Mouse (Mus musculus): Measurements from ENCODE around the gene Terf2ip. TPM values are rescaled to one million over a fixed set of nuclear protein-coding genes. Genes with fewer than 3 reads are reported as not detected.

Gene Terf2ip
- polyA plus RNA-seq, 1 experiment from 2014 or later: 29.9 TPM

- peaks cover 4% of the 10 kb centered on the region; the same call in 1 of the 2 replicates for H3K4me1 ChIP-seq (ENCODE audit: control insufficient read depth, insufficient read depth, low read length)
- H3K9me3 ChIP-seq (ENCODE audit: control insufficient read depth, low read length): no peaks in the 10 kb centered on the region
- no peaks in the 10 kb centered on the region for H3K27me3 ChIP-seq (ENCODE audit: control insufficient read depth, insufficient read depth, low read length)
- H3K27ac ChIP-seq (ENCODE audit: low read depth, low read length): no peak within 1 kb of the TSS
- H3K36me3 ChIP-seq (ENCODE audit: control insufficient read depth, insufficient read depth, low read length): peaks cover 22% of the 10 kb centered on the region
- peak within 1 kb of the TSS; percentile 86 for H3K9ac ChIP-seq (ENCODE audit: low read length)
- H3K4me3 ChIP-seq (ENCODE audit: low read depth, low read length): peak within 1 kb of the TSS; percentile 78
- peak within 1 kb of the TSS; percentile 58 for H3K4me2 ChIP-seq
- WGBS: 3% methylated on average over 32 of the region's 33 CpGs
- peak; percentile 99 for DNase-seq (ENCODE audit: low spot score, missing footprints)
- ATAC-seq (ENCODE audit: low FRiP score): peak; percentile 95
Measured at GRCm38 (mm10) chr8:111992013-111992702, 19.0 kb upstream of the Terf2ip start, which contains the start of gene Adat1. Gene Adat1, minus strand, starts transcription at chr8:111992302.

DNA sequence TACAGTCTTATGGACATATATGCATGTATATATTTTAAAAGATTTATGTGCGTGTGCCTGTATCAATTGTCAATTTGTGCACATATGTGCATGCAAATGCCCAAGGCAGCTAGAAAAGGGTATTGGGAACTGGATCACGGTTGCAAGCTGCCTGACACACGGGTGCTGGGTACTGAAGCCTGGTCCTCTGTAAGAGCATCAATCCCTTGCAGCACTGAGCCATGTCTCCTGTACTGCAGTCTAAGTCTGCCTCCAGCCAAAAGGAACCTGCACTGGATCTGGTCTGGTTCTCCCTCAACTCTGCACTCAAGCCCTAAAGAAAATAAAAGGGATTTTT lies 18.5 kb upstream of the Terf2ip start:
- ATAC-seq (ENCODE audit: low FRiP score) (peak; percentile 20; the same call in 1 of the 2 replicates), DNase-seq (ENCODE audit: low spot score, missing footprints) (no peak)
- H3K36me3 ChIP-seq (ENCODE audit: control insufficient read depth, insufficient read depth, low read length): peaks cover 24% of the 10 kb centered on the region
- H3K4me2 ChIP-seq: no peak overlapping the region
- WGBS: 73% methylated on average over 3 of the region's 3 CpGs
- H3K4me1 ChIP-seq (ENCODE audit: control insufficient read depth, insufficient read depth, low read length): peaks cover 4% of the 10 kb centered on the region; the same call in 1 of the 2 replicates
- H3K4me3 ChIP-seq (ENCODE audit: low read depth, low read length): no peak overlapping the region
- no peak overlapping the region for H3K9ac ChIP-seq (ENCODE audit: low read length)
- no peak overlapping the region for H3K27ac ChIP-seq (ENCODE audit: low read depth, low read length)
- no peaks in the 10 kb centered on the region for H3K9me3 ChIP-seq (ENCODE audit: control insufficient read depth, low read length)
- no peaks in the 10 kb centered on the region for H3K27me3 ChIP-seq (ENCODE audit: control insufficient read depth, insufficient read depth, low read length)

- no peaks in the 10 kb centered on the region for H3K4me1 ChIP-seq (ENCODE audit: control insufficient read depth, insufficient read depth, low read length)
- no peaks in the 10 kb centered on the region for H3K9me3 ChIP-seq (ENCODE audit: control insufficient read depth, low read length)
- no peaks in the 10 kb centered on the region for H3K27me3 ChIP-seq (ENCODE audit: control insufficient read depth, insufficient read depth, low read length)
- peaks cover 32% of the 10 kb centered on the region for H3K36me3 ChIP-seq (ENCODE audit: control insufficient read depth, insufficient read depth, low read length)
- no peak overlapping the region for H3K4me3 ChIP-seq (ENCODE audit: low read depth, low read length)
- H3K27ac ChIP-seq (ENCODE audit: low read depth, low read length): no peak overlapping the region
- DNase-seq (ENCODE audit: low spot score, missing footprints) (no peak), ATAC-seq (ENCODE audit: low FRiP score) (no peak)
- H3K9ac ChIP-seq (ENCODE audit: low read length): no peak overlapping the region
- no peak overlapping the region for H3K4me2 ChIP-seq
Measured at GRCm38 (mm10) chr8:112004754-112005153, 6.4 kb upstream of the Terf2ip start.

DNA sequence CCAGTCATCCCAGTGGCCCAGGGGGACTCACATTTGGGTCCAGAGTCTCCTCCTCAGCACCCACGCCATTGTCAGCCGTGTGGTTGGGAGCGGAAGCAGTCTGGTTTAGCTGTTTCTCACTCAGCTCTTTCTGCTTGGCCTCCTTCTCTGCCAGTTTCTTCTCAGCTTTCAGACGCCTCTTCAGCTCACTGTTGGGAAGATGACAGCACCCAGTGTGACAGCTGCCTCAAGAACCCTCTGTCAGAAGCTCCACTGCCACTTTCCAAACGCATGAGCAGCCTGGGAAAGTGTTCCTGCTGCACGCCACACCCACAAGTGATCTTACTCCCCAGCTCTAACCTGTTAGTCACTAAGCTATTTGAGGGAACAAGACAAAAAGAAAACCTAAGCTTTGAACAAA lies 5.6 kb upstream of the Terf2ip start:
- 91% methylated on average over 6 of the region's 6 CpGs for WGBS
- ATAC-seq (ENCODE audit: low FRiP score) (no peak), DNase-seq (ENCODE audit: low spot score, missing footprints) (no peak)
- Histone ChIP-seq H3K4me1 (ENCODE audit: control insufficient read depth, insufficient read depth, low read length) (peaks cover 3% of the 10 kb centered on the region; the same call in 1 of the 2 replicates), H3K27me3 (ENCODE audit: control insufficient read depth, insufficient read depth, low read length) (no peaks in the 10 kb centered on the region), H3K36me3 (ENCODE audit: control insufficient read depth, insufficient read depth, low read length) (peaks cover 25% of the 10 kb centered on the region), H3K9me3 (ENCODE audit: control insufficient read depth, low read length) (no peaks in the 10 kb centered on the region), H3K4me3 (ENCODE audit: low read depth, low read length) (no peak overlapping the region), H3K9ac (ENCODE audit: low read length) (no peak overlapping the region), H3K4me2 (no peak overlapping the region), H3K27ac (ENCODE audit: low read depth, low read length) (no peak overlapping the region)

- ATAC-seq (ENCODE audit: low FRiP score): no peak
- H3K36me3 ChIP-seq (ENCODE audit: control insufficient read depth, insufficient read depth, low read length): peaks cover 7% of the 10 kb centered on the region
Measured at GRCm38 (mm10) chr8:112007669-112008068, 3.5 kb upstream of the Terf2ip start.

DNA sequence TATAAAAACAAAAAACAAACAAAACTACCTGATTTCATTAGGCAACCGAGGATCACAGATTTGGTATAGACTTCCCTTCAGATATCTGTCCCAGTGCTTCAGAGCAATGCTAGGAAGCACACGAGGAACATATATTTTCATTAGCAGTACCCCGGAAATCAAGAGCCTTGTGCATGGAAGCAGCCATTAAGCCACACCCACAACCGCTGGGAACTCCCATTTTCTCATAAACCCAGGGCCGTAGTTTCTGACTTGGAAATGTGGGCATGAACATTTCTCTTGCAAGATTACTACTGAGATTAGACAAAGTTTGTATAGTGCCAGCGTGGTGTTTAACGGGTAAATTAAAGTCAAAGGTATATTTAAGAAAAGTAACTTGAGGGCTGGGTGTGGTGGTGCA lies 1.6 kb upstream of the Terf2ip start:
- Histone ChIP-seq H3K27ac (ENCODE audit: low read depth, low read length) (no peak overlapping the region), H3K4me3 (ENCODE audit: low read depth, low read length) (no peak overlapping the region), H3K9me3 (ENCODE audit: control insufficient read depth, low read length) (no peaks in the 10 kb centered on the region), H3K4me2 (no peak overlapping the region), H3K27me3 (ENCODE audit: control insufficient read depth, insufficient read depth, low read length) (no peaks in the 10 kb centered on the region), H3K4me1 (ENCODE audit: control insufficient read depth, insufficient read depth, low read length) (peaks cover 14% of the 10 kb centered on the region), H3K36me3 (ENCODE audit: control insufficient read depth, insufficient read depth, low read length) (no peaks in the 10 kb centered on the region; the same call in 1 of the 2 replicates), H3K9ac (ENCODE audit: low read length) (no peak overlapping the region)
- ATAC-seq (ENCODE audit: low FRiP score): no peak
- 93% methylated on average over 7 of the region's 7 CpGs for WGBS
- DNase-seq (ENCODE audit: low spot score, missing footprints): no peak

More at GRCm38 (mm10) chr8:112007669-112008068, 3.5 kb upstream of the Terf2ip start:
- Histone ChIP-seq H3K4me2 (no peak overlapping the region), H3K27ac (ENCODE audit: low read depth, low read length) (no peak overlapping the region), H3K4me3 (ENCODE audit: low read depth, low read length) (no peak overlapping the region), H3K9ac (ENCODE audit: low read length) (no peak overlapping the region), H3K27me3 (ENCODE audit: control insufficient read depth, insufficient read depth, low read length) (no peaks in the 10 kb centered on the region), H3K9me3 (ENCODE audit: control insufficient read depth, low read length) (no peaks in the 10 kb centered on the region), H3K4me1 (ENCODE audit: control insufficient read depth, insufficient read depth, low read length) (peaks cover 9% of the 10 kb centered on the region)
- WGBS: 92% methylated on average over 2 of the region's 2 CpGs
- DNase-seq (ENCODE audit: low spot score, missing footprints): no peak

DNA sequence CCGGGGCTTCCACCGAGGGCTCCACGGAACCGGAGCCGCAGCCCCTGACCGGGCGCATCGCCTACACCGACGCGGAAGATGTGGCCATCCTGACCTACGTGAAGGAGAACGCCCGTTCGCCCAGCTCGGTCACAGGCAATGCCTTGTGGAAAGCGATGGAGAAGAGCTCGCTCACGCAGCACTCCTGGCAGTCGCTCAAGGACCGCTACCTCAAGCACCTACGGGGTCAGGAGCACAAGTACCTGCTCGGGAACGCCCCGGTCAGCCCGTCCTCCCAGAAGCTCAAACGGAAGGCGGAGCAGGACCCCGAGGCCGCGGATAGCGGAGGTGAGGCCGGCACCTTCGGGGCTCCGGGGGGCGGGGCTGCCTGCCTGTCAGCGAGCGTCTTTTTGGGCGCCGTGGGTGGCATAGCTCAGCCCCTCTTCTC lies 631 bp downstream of the Terf2ip start:
- Histone ChIP-seq H3K4me2 (peak overlapping the region; percentile 97), H3K27ac (ENCODE audit: low read depth, low read length) (peak overlapping the region; percentile 40; the same call in 1 of the 2 replicates), H3K9me3 (ENCODE audit: control insufficient read depth, low read length) (no peaks in the 10 kb centered on the region), H3K36me3 (ENCODE audit: control insufficient read depth, insufficient read depth, low read length) (no peaks in the 10 kb centered on the region; the same call in 1 of the 2 replicates), H3K4me1 (ENCODE audit: control insufficient read depth, insufficient read depth, low read length) (peaks cover 14% of the 10 kb centered on the region), H3K27me3 (ENCODE audit: control insufficient read depth, insufficient read depth, low read length) (no peaks in the 10 kb centered on the region), H3K9ac (ENCODE audit: low read length) (peak overlapping the region; percentile 86), H3K4me3 (ENCODE audit: low read depth, low read length) (peak overlapping the region; percentile 92)
- WGBS: under 1% methylated on average over 40 of the region's 40 CpGs
- DNase-seq (ENCODE audit: low spot score, missing footprints) (no peak), ATAC-seq (ENCODE audit: low FRiP score) (peak; percentile 40)

DNA sequence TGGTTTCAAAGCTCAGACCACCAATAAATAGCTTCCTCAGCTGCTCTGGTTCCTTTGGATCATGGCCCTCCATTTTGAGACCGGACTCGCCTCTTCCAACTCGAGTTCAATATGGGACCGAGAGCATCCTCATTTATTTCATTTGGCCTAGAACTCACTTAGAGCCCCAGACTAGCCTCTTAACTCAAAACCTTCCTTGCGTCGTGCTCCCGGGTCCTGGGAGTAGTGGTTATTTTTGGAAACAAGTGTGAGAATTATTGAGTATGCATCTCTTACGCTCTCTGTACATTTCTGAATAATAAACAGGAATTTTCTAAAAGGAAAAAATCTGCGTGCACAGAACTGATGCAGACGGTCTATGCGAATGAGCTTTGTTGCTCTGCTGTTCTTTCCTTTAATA lies 3.7 kb downstream of the Terf2ip start, which contains the start of gene Gm6793:
Gene Gm6793, minus strand, starts transcription at position 101 of the 400 bp plus-strand sequence.
- Histone ChIP-seq H3K4me2 (no peak within 1 kb of the TSS), H3K27me3 (ENCODE audit: control insufficient read depth, insufficient read depth, low read length) (no peaks in the 10 kb centered on the region), H3K4me1 (ENCODE audit: control insufficient read depth, insufficient read depth, low read length) (peaks cover 14% of the 10 kb centered on the region), H3K27ac (ENCODE audit: low read depth, low read length) (no peak within 1 kb of the TSS), H3K4me3 (ENCODE audit: low read depth, low read length) (no peak within 1 kb of the TSS), H3K9ac (ENCODE audit: low read length) (no peak within 1 kb of the TSS), H3K36me3 (ENCODE audit: control insufficient read depth, insufficient read depth, low read length) (peaks cover 9% of the 10 kb centered on the region), H3K9me3 (ENCODE audit: control insufficient read depth, low read length) (no peaks in the 10 kb centered on the region)
- DNase-seq (ENCODE audit: low spot score, missing footprints): no peak
- ATAC-seq (ENCODE audit: low FRiP score): no peak
- 95% methylated on average over 11 of the region's 11 CpGs for WGBS

GRCm38 (mm10) chr8:112029455-112029854 lies 18.3 kb downstream of the Terf2ip start:
- no peak overlapping the region for H3K27ac ChIP-seq (ENCODE audit: low read depth, low read length)
- H3K9me3 ChIP-seq (ENCODE audit: control insufficient read depth, low read length): no peaks in the 10 kb centered on the region
- 89% methylated on average over 7 of the region's 7 CpGs for WGBS
- H3K4me2 ChIP-seq: no peak overlapping the region
- no peak overlapping the region for H3K9ac ChIP-seq (ENCODE audit: low read length)
- ATAC-seq (ENCODE audit: low FRiP score) (no peak), DNase-seq (ENCODE audit: low spot score, missing footprints) (no peak)
- no peaks in the 10 kb centered on the region for H3K27me3 ChIP-seq (ENCODE audit: control insufficient read depth, insufficient read depth, low read length)
- H3K36me3 ChIP-seq (ENCODE audit: control insufficient read depth, insufficient read depth, low read length): no peaks in the 10 kb centered on the region
- no peak overlapping the region for H3K4me3 ChIP-seq (ENCODE audit: low read depth, low read length)
- no peaks in the 10 kb centered on the region for H3K4me1 ChIP-seq (ENCODE audit: control insufficient read depth, insufficient read depth, low read length)
